Mouse (Mus musculus) heart, adult 2 months (tissue): Measurements from ENCODE around the gene Spesp1. TPM values are rescaled to one million over a fixed set of nuclear protein-coding genes. Genes with fewer than 3 reads are reported as not detected.

Experiments used
- DNase-seq, 2 experiments: peaks; one replicate each; pipeline ENCODE4 v3.0.0; 2021
- H3K27ac ChIP-seq: fragments of 200-600 bp; 2 replicates; pipeline ENCODE4 v1.8.1; 2022
- H3K27me3 ChIP-seq: fragments of 200-500 bp; 2 replicates; pipeline ENCODE4 v1.6.1; 2012; ENCODE audit warnings: mild to moderate bottlenecking, low read length, inconsistent platforms, mixed read lengths; ENCODE audit not compliant: control insufficient read depth, insufficient read depth
- H3K36me3 ChIP-seq: fragments of 200-500 bp; 2 replicates; pipeline ENCODE4 v1.6.1; 2012; ENCODE audit warnings: low read length, inconsistent platforms; ENCODE audit not compliant: control insufficient read depth, insufficient read depth
- H3K4me1 ChIP-seq: fragments of 200-500 bp; 2 replicates; pipeline ENCODE4 v1.6.1; 2011; ENCODE audit warnings: low read length; ENCODE audit not compliant: control insufficient read depth, insufficient read depth
- H3K4me3 ChIP-seq: fragments of 200-600 bp; 2 replicates; pipeline ENCODE4 v1.8.1; 2022
- H3K79me2 ChIP-seq: fragments of 200-500 bp; replicated peaks from 2 replicates; pipeline ENCODE4 v1.6.1; 2012; ENCODE audit warnings: mild to moderate bottlenecking, inconsistent platforms, low read length, moderate library complexity, mixed read lengths; ENCODE audit not compliant: control insufficient read depth, insufficient read depth
- H3K9ac ChIP-seq: fragments of 200-500 bp; 2 replicates; pipeline ENCODE4 v1.6.1; 2012; ENCODE audit warnings: low read depth, mild to moderate bottlenecking, control low read depth, inconsistent platforms, low read length, mixed read lengths
- CTCF ChIP-seq: fragments of 200-600 bp; IDR thresholded peaks from 2 replicates; pipeline ENCODE4 v1.8.1; 2022; ENCODE audit warnings: antibody characterized with exemption, mild to moderate bottlenecking, moderate library complexity
- EP300 ChIP-seq: fragments of 200-500 bp; IDR thresholded peaks from 2 replicates; pipeline ENCODE4 v1.6.1; 2011; ENCODE audit warnings: low read depth, low read length, control low read depth; ENCODE audit not compliant: insufficient read depth
- POLR2A ChIP-seq: fragments of 200-500 bp; IDR thresholded peaks from 2 replicates; pipeline ENCODE4 v1.6.1; 2011; ENCODE audit warnings: mild to moderate bottlenecking, low read depth, low read length, control low read depth; ENCODE audit not compliant: insufficient read depth
- WGBS: fragments of 180-500 bp; shearing (Covaris S2); methylation state at CpG from one replicate; pipeline ENCODE4 v1.1.7; 2018; 5-methylcytosine and 5-hydroxymethylcytosine counted together
- intact Hi-C: fragments of 180-260 bp; cut with DNase I; formaldehyde crosslinking; loops from one replicate; pipeline ENCODE4 v1.15.1; 2025
- polyA plus RNA-seq: library from polyadenylated mRNA; depleted of rRNA; stranded (reverse); fragments of >200 nt; gene quantifications from 2 replicates; pipeline ENCODE4 v1.2.3, GENCODE M21; 2012
- total RNA-seq, 2 experiments: library from RNA; stranded (reverse); gene quantifications; 2 replicates each; pipeline ENCODE4 v1.2.3; 2021

The Spesp1 gene
- total and polyA plus RNA-seq, 3 experiments, result 0.06 TPM; not detected in 2

- Histone ChIP-seq H3K4me3 (no peak overlapping the region), H3K27ac (no peak overlapping the region), H3K36me3 (no peaks in the 10 kb centered on the region), H3K4me1 (peaks cover 2% of the 10 kb centered on the region; the same call in 1 of the 2 replicates), H3K9ac (no peak overlapping the region), H3K79me2 (no peaks in the 10 kb centered on the region), H3K27me3 (no peaks in the 10 kb centered on the region)
- DNase-seq, result no peak
- 90% methylated on average over 11 of the region's 11 CpGs for WGBS
- intact Hi-C loops, result no loop called here
- TF ChIP-seq CTCF (no peak), POLR2A (no peak), EP300 (no peak)
Observed at GRCm38 (mm10) chr9:62258005-62258404, 24.0 kb downstream of the Spesp1 start.

DNA sequence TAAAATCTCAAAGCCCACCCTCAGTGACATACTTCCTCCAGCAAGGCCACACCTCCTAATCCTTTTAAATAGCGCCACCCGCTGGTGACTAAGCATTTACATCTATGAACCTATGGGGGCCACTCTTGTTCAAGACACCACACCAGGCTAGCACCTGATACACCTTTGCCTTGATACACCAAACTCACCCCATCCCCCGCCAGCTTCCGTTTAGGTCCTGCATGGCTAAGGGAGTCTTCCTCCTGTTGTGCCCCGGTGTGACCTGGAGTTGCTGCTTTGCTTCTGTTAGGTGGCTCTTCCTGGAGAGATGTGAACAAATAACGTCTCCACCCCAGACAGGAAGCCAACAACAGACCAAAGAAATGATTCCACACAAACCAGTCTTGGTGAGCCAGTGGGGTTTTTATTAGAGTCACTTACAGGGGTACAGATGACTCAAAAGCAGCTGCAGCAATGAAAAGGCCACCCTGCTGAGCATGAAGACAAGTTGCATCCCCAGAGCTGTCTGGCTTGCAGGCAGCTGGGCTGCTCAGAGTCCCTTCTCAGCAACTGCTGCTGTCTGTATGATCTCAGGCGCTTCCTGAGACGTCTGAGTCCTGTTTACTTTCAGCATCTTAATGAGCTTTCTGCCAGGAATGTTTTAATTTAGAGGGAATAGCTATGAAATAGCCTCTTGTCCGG is 26.0 kb downstream of the Spesp1 start:
- H3K9ac ChIP-seq, result no peak overlapping the region
- H3K27me3 ChIP-seq, result no peaks in the 10 kb centered on the region
- no peaks in the 10 kb centered on the region for H3K36me3 ChIP-seq
- H3K79me2 ChIP-seq, result no peaks in the 10 kb centered on the region
- intact Hi-C loops, result no loop called here
- H3K4me1 ChIP-seq, result peaks cover 2% of the 10 kb centered on the region; the same call in 1 of the 2 replicates
- TF ChIP-seq EP300 (0 out of 2 replicates have a peak, but pooled peaks have one; percentile 23), POLR2A (no peak), CTCF (peak; percentile 24)
- no peak for DNase-seq
- H3K4me3 ChIP-seq, result no peak overlapping the region
- 52% methylated on average over 9 of the region's 9 CpGs for WGBS
- H3K27ac ChIP-seq, result peak overlapping the region; percentile 30

DNA sequence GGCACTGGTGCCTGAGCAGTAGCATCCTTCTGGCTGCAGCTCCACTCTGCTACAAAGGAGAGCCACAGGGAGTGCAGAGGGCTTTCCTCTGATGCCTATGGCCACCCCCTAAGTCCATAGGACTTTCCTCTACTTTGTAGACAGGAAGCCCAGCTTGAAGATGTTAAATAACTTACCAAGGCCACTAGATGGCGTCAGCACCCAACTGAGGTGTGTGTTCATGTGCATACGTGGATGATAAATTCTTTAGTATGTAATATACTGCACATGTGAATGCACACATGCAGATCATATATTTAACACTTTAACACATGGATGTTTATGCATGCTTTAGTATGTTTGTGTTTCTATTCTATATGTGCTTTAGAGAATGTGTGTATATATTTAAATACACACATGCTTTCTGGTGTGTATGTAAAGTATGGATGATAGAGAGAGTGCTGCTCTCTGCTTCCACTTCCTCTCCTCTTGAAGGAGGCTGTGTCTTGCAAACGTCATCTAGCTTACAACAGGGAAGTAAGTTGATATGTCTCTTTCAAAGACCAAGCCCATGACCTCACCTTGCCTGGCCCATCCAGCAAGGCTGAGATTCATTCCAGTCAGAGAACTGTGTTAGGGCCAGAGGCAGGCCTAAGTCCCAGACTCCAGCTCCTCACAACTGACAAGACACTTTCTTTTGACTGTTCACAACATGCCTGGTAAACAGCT is 28.1 kb downstream of the Spesp1 start:
- Histone ChIP-seq H3K4me1 (peaks cover 2% of the 10 kb centered on the region; the same call in 1 of the 2 replicates), H3K27me3 (no peaks in the 10 kb centered on the region), H3K4me3 (no peak overlapping the region), H3K36me3 (no peaks in the 10 kb centered on the region), H3K9ac (no peak overlapping the region), H3K79me2 (no peaks in the 10 kb centered on the region), H3K27ac (no peak overlapping the region)
- TF ChIP-seq CTCF (peak; percentile 65), EP300 (no peak)
- DNase-seq, result no peak
- intact Hi-C loops, result no loop called here
- 25% methylated on average over 3 of the region's 3 CpGs for WGBS

- intact Hi-C loops, result no loop called here
- Histone ChIP-seq H3K79me2 (no peaks in the 10 kb centered on the region), H3K4me3 (no peak overlapping the region), H3K9ac (no peak overlapping the region), H3K36me3 (no peaks in the 10 kb centered on the region), H3K27ac (no peak overlapping the region), H3K4me1 (peaks cover 3% of the 10 kb centered on the region), H3K27me3 (no peaks in the 10 kb centered on the region)
- WGBS, result 76% methylated on average over 4 of the region's 4 CpGs
- TF ChIP-seq POLR2A (no peak), CTCF (no peak), EP300 (no peak)
- no peak for DNase-seq
Observed at GRCm38 (mm10) chr9:62250296-62250695, 31.7 kb downstream of the Spesp1 start.

DNA sequence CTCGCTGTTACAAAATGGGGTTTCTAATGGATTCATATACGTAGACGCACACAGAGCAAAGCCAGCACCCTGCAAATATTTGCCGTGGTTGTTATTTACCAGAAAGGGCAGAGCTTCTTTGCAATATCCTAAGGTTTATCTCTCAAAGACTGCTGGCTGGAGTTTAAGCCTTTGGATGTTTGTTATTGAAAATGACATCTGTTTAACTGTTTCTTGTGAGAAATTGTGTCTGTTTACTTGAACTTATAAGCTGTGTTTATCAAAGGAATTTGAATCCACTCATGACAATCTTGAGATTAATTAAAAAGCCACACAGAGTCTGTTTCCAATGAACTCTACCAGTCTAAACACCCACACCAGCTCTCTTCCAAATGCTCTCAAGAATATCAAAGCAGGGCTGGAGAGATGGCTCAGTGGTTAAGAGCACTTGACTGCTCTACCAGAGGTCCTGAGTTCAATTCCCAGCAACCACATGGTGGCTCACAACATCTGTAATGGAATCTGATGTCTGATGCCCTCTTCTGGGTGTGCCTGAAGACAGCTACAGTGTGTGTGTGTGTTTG is 35.5 kb downstream of the Spesp1 start:
- TF ChIP-seq CTCF (no peak), POLR2A (no peak), EP300 (no peak)
- Histone ChIP-seq H3K4me3 (no peak overlapping the region), H3K4me1 (peaks cover 10% of the 10 kb centered on the region), H3K27ac (peak overlapping the region; percentile 60), H3K79me2 (no peaks in the 10 kb centered on the region), H3K9ac (no peak overlapping the region), H3K27me3 (no peaks in the 10 kb centered on the region), H3K36me3 (no peaks in the 10 kb centered on the region)
- WGBS, result 76% methylated on average over 4 of the region's 4 CpGs
- intact Hi-C loops, result no loop called here
- DNase-seq, result no peak
